Mouse (Mus musculus): ENCODE results near the gene Lrp2bp.

The Lrp2bp gene

GRCm38 (mm10) chr8:45999138-45999783 lies at the start of gene Lrp2bp:
Lrp2bp (plus strand) TSS chr8:45999303.
- no peak for DNase-seq (ENCODE audit: low spot score)

- no peak for DNase-seq (ENCODE audit: low spot score)
Observed at GRCm38 (mm10) chr8:45950622-45951021, 48.5 kb upstream of the Lrp2bp start.

- no peak for DNase-seq (ENCODE audit: low spot score)
Observed at GRCm38 (mm10) chr8:45970894-45971293, 28.2 kb upstream of the Lrp2bp start.

- no peak for DNase-seq (ENCODE audit: low spot score)
Observed at GRCm38 (mm10) chr8:45973988-45974505, 25.1 kb upstream of the Lrp2bp start.

- peak; percentile 93 for DNase-seq (ENCODE audit: low spot score)
Observed at GRCm38 (mm10) chr8:45975126-45975836, 23.8 kb upstream of the Lrp2bp start, which contains the start of the genes 1700029J07Rik and Ufsp2. 1700029J07Rik (minus strand) TSS chr8:45975252. Ufsp2 (plus strand) TSS chr8:45975528.

GRCm38 (mm10) chr8:45975837-45976468 lies 23.1 kb upstream of the Lrp2bp start:
- DNase-seq (ENCODE audit: low spot score), result no peak

- no peak for DNase-seq (ENCODE audit: low spot score)
Observed at GRCm38 (mm10) chr8:45986665-45987064, 12.4 kb upstream of the Lrp2bp start.

- DNase-seq (ENCODE audit: low spot score), result no peak
Observed at GRCm38 (mm10) chr8:45988189-45988588, 10.9 kb upstream of the Lrp2bp start.

- DNase-seq (ENCODE audit: low spot score), result no peak
Observed at GRCm38 (mm10) chr8:45990631-45991310, 8.3 kb upstream of the Lrp2bp start.

- DNase-seq (ENCODE audit: low spot score), result no peak
Observed at GRCm38 (mm10) chr8:45994111-45994510, 5.0 kb upstream of the Lrp2bp start.

GRCm38 (mm10) chr8:45995576-45995975 lies 3.5 kb upstream of the Lrp2bp start:
- DNase-seq (ENCODE audit: low spot score), result no peak

- no peak for DNase-seq (ENCODE audit: low spot score)
Observed at GRCm38 (mm10) chr8:45998228-45998627, 875 bp upstream of the Lrp2bp start.

GRCm38 (mm10) chr8:45999784-46000705 lies 942 bp downstream of the Lrp2bp start:
- DNase-seq (ENCODE audit: low spot score), result peak; percentile 94

GRCm38 (mm10) chr8:46005596-46005995 lies 6.5 kb downstream of the Lrp2bp start, which contains the start of gene Ankrd37:
Ankrd37 (minus strand) TSS chr8:46005707.
- no peak for DNase-seq (ENCODE audit: low spot score)

GRCm38 (mm10) chr8:46007050-46007672 lies 8.1 kb downstream of the Lrp2bp start:
- DNase-seq (ENCODE audit: low spot score), result no peak

GRCm38 (mm10) chr8:46010306-46010705 lies 11.2 kb downstream of the Lrp2bp start:
- no peak for DNase-seq (ENCODE audit: low spot score)

- DNase-seq (ENCODE audit: low spot score), result no peak
Observed at GRCm38 (mm10) chr8:46010746-46011680, 11.9 kb downstream of the Lrp2bp start.

- DNase-seq (ENCODE audit: low spot score), result no peak
Observed at GRCm38 (mm10) chr8:46022203-46022602, 23.1 kb downstream of the Lrp2bp start.

- no peak for DNase-seq (ENCODE audit: low spot score)
Observed at GRCm38 (mm10) chr8:46022758-46023157, 23.7 kb downstream of the Lrp2bp start.

Data from spleen, adult 12 weeks (tissue).